Mouse (Mus musculus): ENCODE measurements around the gene Gpr18.

Gene Gpr18

GRCm38 (mm10) chr14:121922731-121923130, 7.2 kb upstream of the Gpr18 start:
- DNase-seq (ENCODE audit: low spot score in 2 of 2) = no peak

GRCm38 (mm10) chr14:121922016-121922415, 6.4 kb upstream of the Gpr18 start:
- DNase-seq (ENCODE audit: low spot score in 2 of 2) = no peak

- no peak for DNase-seq (ENCODE audit: low spot score in 2 of 2)
These were observed 5.0 kb upstream of the Gpr18 start for GRCm38 (mm10) chr14:121920511-121921124.

GRCm38 (mm10) chr14:121919752-121920151, 4.2 kb upstream of the Gpr18 start:
- no peak for DNase-seq (ENCODE audit: low spot score in 2 of 2)

- DNase-seq (ENCODE audit: low spot score in 2 of 2) = no peak
These were observed 2.7 kb upstream of the Gpr18 start for GRCm38 (mm10) chr14:121918266-121918665.

- DNase-seq (ENCODE audit: low spot score in 2 of 2) = no peak
These were observed 922 bp upstream of the Gpr18 start for GRCm38 (mm10) chr14:121916311-121917094.

GRCm38 (mm10) chr14:121915143-121915542, 438 bp downstream of the Gpr18 start:
- DNase-seq (ENCODE audit: low spot score in 2 of 2) = no peak

GRCm38 (mm10) chr14:121912501-121912900, 3.1 kb downstream of the Gpr18 start:
- DNase-seq (ENCODE audit: low spot score in 2 of 2) = no peak

- no peak for DNase-seq (ENCODE audit: low spot score in 2 of 2)
These were observed 5.7 kb downstream of the Gpr18 start for GRCm38 (mm10) chr14:121909868-121910267.

- no peak for DNase-seq (ENCODE audit: low spot score in 2 of 2)
These were observed 8.4 kb downstream of the Gpr18 start for GRCm38 (mm10) chr14:121906992-121907681.

- no peak for DNase-seq (ENCODE audit: low spot score in 2 of 2)
These were observed 9.1 kb downstream of the Gpr18 start for GRCm38 (mm10) chr14:121906341-121906991.

GRCm38 (mm10) chr14:121904754-121905153, 10.8 kb downstream of the Gpr18 start:
- no peak for DNase-seq (ENCODE audit: low spot score in 2 of 2)

- DNase-seq (ENCODE audit: low spot score in 2 of 2) = no peak
These were observed 12.2 kb downstream of the Gpr18 start for GRCm38 (mm10) chr14:121903381-121903876.

- no peak for DNase-seq (ENCODE audit: low spot score in 2 of 2)
These were observed 14.1 kb downstream of the Gpr18 start for GRCm38 (mm10) chr14:121901511-121901910.

- DNase-seq (ENCODE audit: low spot score in 2 of 2) = no peak
These were observed 16.5 kb downstream of the Gpr18 start for GRCm38 (mm10) chr14:121899071-121899470.

- no peak for DNase-seq (ENCODE audit: low spot score in 2 of 2)
These were observed 17.1 kb downstream of the Gpr18 start for GRCm38 (mm10) chr14:121898509-121898908.

GRCm38 (mm10) chr14:121897773-121898172, 17.8 kb downstream of the Gpr18 start:
- DNase-seq (ENCODE audit: low spot score in 2 of 2) = no peak

- no peak for DNase-seq (ENCODE audit: low spot score in 2 of 2)
These were observed 19.2 kb downstream of the Gpr18 start for GRCm38 (mm10) chr14:121896126-121897090.

- DNase-seq (ENCODE audit: low spot score in 2 of 2) = no peak
These were observed 20.3 kb downstream of the Gpr18 start for GRCm38 (mm10) chr14:121895316-121895715.

- no peak for DNase-seq (ENCODE audit: low spot score in 2 of 2)
These were observed 21.0 kb downstream of the Gpr18 start for GRCm38 (mm10) chr14:121894511-121895135.

All from frontal cortex, postnatal 14 days (tissue).